Mouse (Mus musculus) liver, embryonic 16.5 days (tissue): ENCODE data around the gene Ric8b. TPM values are rescaled to one million over a fixed set of nuclear protein-coding genes. Genes with fewer than 3 reads are reported as not detected.

Source experiments
- ATAC-seq: fragments of 200-750 bp; cut with Nextera tagmentation; 2 replicates; pipeline ENCODE4 v1.8.0; 2017; ENCODE audit warnings: low read depth, mild to moderate bottlenecking, moderate number of reproducible peaks, moderate library complexity
- H3K27ac ChIP-seq: fragments of 300-500 bp; sonication (generic); 2 replicates; pipeline ENCODE4 v1.5.1; 2014; ENCODE audit warnings: mild to moderate bottlenecking, low read length
- H3K27me3 ChIP-seq: fragments of 300-500 bp; sonication (generic); 2 replicates; pipeline ENCODE4 v1.6.1; 2014; ENCODE audit warnings: low read depth, low read length, mixed read lengths; ENCODE audit not compliant: control insufficient read depth, insufficient read depth
- H3K36me3 ChIP-seq: fragments of 300-500 bp; sonication (generic); 2 replicates; pipeline ENCODE4 v1.6.1; 2014; ENCODE audit warnings: mild to moderate bottlenecking; ENCODE audit not compliant: control insufficient read depth, insufficient read depth
- H3K4me1 ChIP-seq: fragments of 300-500 bp; sonication (generic); 2 replicates; pipeline ENCODE4 v1.6.1; 2014; ENCODE audit warnings: low read depth, low read length, mixed read lengths; ENCODE audit not compliant: control insufficient read depth
- H3K4me2 ChIP-seq: fragments of 300-500 bp; sonication (generic); 2 replicates; pipeline ENCODE4 v1.6.1; 2014; ENCODE audit warnings: low read depth, low read length, mixed read lengths
- H3K4me3 ChIP-seq: fragments of 300-500 bp; sonication (generic); 2 replicates; pipeline ENCODE4 v1.5.1; 2014; ENCODE audit warnings: low read depth, mild to moderate bottlenecking, low read length
- H3K9ac ChIP-seq: fragments of 300-500 bp; sonication (generic); 2 replicates; pipeline ENCODE4 v1.6.1; 2014; ENCODE audit warnings: low read depth, low read length
- H3K9me3 ChIP-seq: fragments of 300-500 bp; sonication (generic); replicated peaks from 2 replicates; pipeline ENCODE4 v1.6.1; 2016; ENCODE audit warnings: low read length; ENCODE audit not compliant: control insufficient read depth
- WGBS: fragments of 180-500 bp; shearing (Covaris S2); extraction: QIAGEN DNeasy Blood & Tissue Kit; methylation state at CpG from one replicate; pipeline ENCODE4 v1.1.7; 2014; ENCODE audit not compliant: insufficient replicate concordance; 5-methylcytosine and 5-hydroxymethylcytosine counted together
- polyA plus RNA-seq: library from polyadenylated mRNA; unstranded; fragments of >200 nt; fragmentation: Nextera tagmentation; extraction: Ambion mirVana; gene quantifications from 2 replicates; pipeline ENCODE4 v1.2.1, GENCODE M21; 2015

Ric8b gene
- polyA plus RNA-seq, 1 experiment from 2014 or later, result 3.2 TPM

- Histone ChIP-seq H3K27me3 (no peaks in the 10 kb centered on the region), H3K4me1 (no peaks in the 10 kb centered on the region), H3K9me3 (no peaks in the 10 kb centered on the region), H3K4me3 (no peak overlapping the region), H3K4me2 (no peak overlapping the region), H3K36me3 (no peaks in the 10 kb centered on the region), H3K9ac (no peak overlapping the region), H3K27ac (no peak overlapping the region)
- 71% methylated on average over 9 of the region's 9 CpGs for WGBS
- no peak for ATAC-seq
Observed at GRCm38 (mm10) chr10:84906895-84907294, 10.5 kb upstream of the Ric8b start.

GRCm38 (mm10) chr10:84908006-84908405 is 9.4 kb upstream of the Ric8b start:
- 42% methylated on average over 3 of the region's 3 CpGs for WGBS

GRCm38 (mm10) chr10:84908471-84908870 is 8.9 kb upstream of the Ric8b start:
- H3K27ac ChIP-seq, result no peak overlapping the region
- no peaks in the 10 kb centered on the region for H3K4me1 ChIP-seq
- no peak overlapping the region for H3K9ac ChIP-seq
- no peak overlapping the region for H3K4me2 ChIP-seq
- H3K4me3 ChIP-seq, result no peak overlapping the region
- H3K9me3 ChIP-seq, result no peaks in the 10 kb centered on the region
- H3K36me3 ChIP-seq, result no peaks in the 10 kb centered on the region
- ATAC-seq, result no peak
- H3K27me3 ChIP-seq, result no peaks in the 10 kb centered on the region
- WGBS, result 61% methylated on average over 3 of the region's 3 CpGs

More at GRCm38 (mm10) chr10:84908006-84908405, 9.4 kb upstream of the Ric8b start:
- Histone ChIP-seq H3K4me1 (no peaks in the 10 kb centered on the region), H3K9ac (no peak overlapping the region), H3K27ac (no peak overlapping the region), H3K27me3 (no peaks in the 10 kb centered on the region), H3K4me3 (no peak overlapping the region), H3K36me3 (no peaks in the 10 kb centered on the region), H3K9me3 (no peaks in the 10 kb centered on the region), H3K4me2 (no peak overlapping the region)
- no peak for ATAC-seq

- ATAC-seq, result no peak
- WGBS, result 74% methylated on average over 17 of the region's 17 CpGs
- H3K27me3 ChIP-seq, result no peaks in the 10 kb centered on the region
- H3K9ac ChIP-seq, result no peak overlapping the region
- no peaks in the 10 kb centered on the region for H3K4me1 ChIP-seq
- H3K4me3 ChIP-seq, result no peak overlapping the region
- no peak overlapping the region for H3K4me2 ChIP-seq
- H3K9me3 ChIP-seq, result no peaks in the 10 kb centered on the region
- H3K36me3 ChIP-seq, result no peaks in the 10 kb centered on the region
- H3K27ac ChIP-seq, result no peak overlapping the region
Observed at GRCm38 (mm10) chr10:84909021-84909801, 8.2 kb upstream of the Ric8b start.

GRCm38 (mm10) chr10:84910194-84910593 is 7.2 kb upstream of the Ric8b start:
- Histone ChIP-seq H3K4me2 (no peak overlapping the region), H3K4me3 (no peak overlapping the region), H3K27me3 (no peaks in the 10 kb centered on the region), H3K4me1 (no peaks in the 10 kb centered on the region), H3K27ac (no peak overlapping the region), H3K36me3 (no peaks in the 10 kb centered on the region), H3K9ac (no peak overlapping the region), H3K9me3 (no peaks in the 10 kb centered on the region)
- WGBS, result 50% methylated on average over 7 of the region's 7 CpGs
- ATAC-seq, result no peak

- H3K9ac ChIP-seq, result no peak overlapping the region
- no peaks in the 10 kb centered on the region for H3K27me3 ChIP-seq
- H3K27ac ChIP-seq, result no peak overlapping the region
- 67% methylated on average over 1 of the region's 1 CpGs for WGBS
- H3K4me3 ChIP-seq, result no peak overlapping the region
- no peaks in the 10 kb centered on the region for H3K36me3 ChIP-seq
- H3K4me2 ChIP-seq, result no peak overlapping the region
- no peaks in the 10 kb centered on the region for H3K4me1 ChIP-seq
- ATAC-seq, result no peak
- H3K9me3 ChIP-seq, result no peaks in the 10 kb centered on the region
Observed at GRCm38 (mm10) chr10:84910758-84911384, 6.5 kb upstream of the Ric8b start.

GRCm38 (mm10) chr10:84913148-84913547 is 4.3 kb upstream of the Ric8b start:
- no peaks in the 10 kb centered on the region for H3K27me3 ChIP-seq
- no peak overlapping the region for H3K27ac ChIP-seq
- no peak for ATAC-seq
- H3K4me2 ChIP-seq, result no peak overlapping the region
- peaks cover 4% of the 10 kb centered on the region for H3K4me1 ChIP-seq
- no peaks in the 10 kb centered on the region for H3K36me3 ChIP-seq
- H3K9ac ChIP-seq, result no peak overlapping the region
- 74% methylated on average over 1 of the region's 1 CpGs for WGBS
- H3K9me3 ChIP-seq, result no peaks in the 10 kb centered on the region
- no peak overlapping the region for H3K4me3 ChIP-seq

- no peaks in the 10 kb centered on the region for H3K9me3 ChIP-seq
- WGBS, result 75% methylated on average over 6 of the region's 6 CpGs
- no peaks in the 10 kb centered on the region for H3K27me3 ChIP-seq
- no peaks in the 10 kb centered on the region for H3K36me3 ChIP-seq
- no peak overlapping the region for H3K9ac ChIP-seq
- no peak overlapping the region for H3K27ac ChIP-seq
- ATAC-seq, result no peak
- H3K4me2 ChIP-seq, result no peak overlapping the region
- no peak overlapping the region for H3K4me3 ChIP-seq
- peaks cover 10% of the 10 kb centered on the region for H3K4me1 ChIP-seq
Observed at GRCm38 (mm10) chr10:84915476-84915875, 1.9 kb upstream of the Ric8b start.

- peaks cover 10% of the 10 kb centered on the region for H3K4me1 ChIP-seq
- H3K27me3 ChIP-seq, result no peaks in the 10 kb centered on the region
- H3K27ac ChIP-seq, result peak overlapping the region; percentile 83; the same call in 1 of the 2 replicates
- WGBS, result under 1% methylated on average over 23 of the region's 27 CpGs
- peak overlapping the region; percentile 87 for H3K9ac ChIP-seq
- no peak for ATAC-seq
- H3K4me2 ChIP-seq, result peak overlapping the region; percentile 74
- H3K36me3 ChIP-seq, result no peaks in the 10 kb centered on the region
- peak overlapping the region; percentile 83 for H3K4me3 ChIP-seq
- H3K9me3 ChIP-seq, result no peaks in the 10 kb centered on the region
Observed at GRCm38 (mm10) chr10:84917731-84918095, 297 bp downstream of the Ric8b start.
